Mouse (Mus musculus): ENCODE results near the gene Camk1d. TPM values are rescaled to one million over a fixed set of nuclear protein-coding genes. Genes with fewer than 3 reads are reported as not detected.

Gene Camk1d
- polyA plus RNA-seq, 1 experiment = 3.2 TPM

- H3K27ac ChIP-seq (ENCODE audit: insufficient read depth, low read length) = no peak overlapping the region
- peaks cover 6% of the 10 kb centered on the region for H3K9me3 ChIP-seq (replicated peaks; ENCODE audit: control insufficient read depth, insufficient read depth, low read length, poor library complexity, severe bottlenecking)
- H3K9ac ChIP-seq (ENCODE audit: low read depth, poor library complexity, severe bottlenecking) = no peak overlapping the region
- no peak for TF ChIP-seq CTCF (IDR thresholded peaks at IDR 0.05; ENCODE audit: low read depth, low read length)
- TF ChIP-seq EP300 (IDR thresholded peaks at IDR 0.05; ENCODE audit: insufficient read depth, low read depth, low read length) = no peak
- no peak for TF ChIP-seq POLR2A (IDR thresholded peaks at IDR 0.05; ENCODE audit: insufficient read depth, low read length)
- H3K27me3 ChIP-seq (ENCODE audit: control insufficient read depth, insufficient read depth, low read length, poor library complexity, severe bottlenecking) = no peaks in the 10 kb centered on the region
- H3K4me1 ChIP-seq (ENCODE audit: control insufficient read depth, insufficient read depth, low read length) = no peaks in the 10 kb centered on the region
- no peak overlapping the region for H3K4me3 ChIP-seq (ENCODE audit: low read depth, low read length)
- H3K36me3 ChIP-seq (ENCODE audit: control insufficient read depth, insufficient read depth, low read length, poor library complexity, severe bottlenecking) = no peaks in the 10 kb centered on the region
These were observed 17.7 kb upstream of the Camk1d start for GRCm38 (mm10) chr2:5732047-5732446.

GRCm38 (mm10) chr2:5730364-5730792, 16.1 kb upstream of the Camk1d start:
- H3K27ac ChIP-seq (ENCODE audit: insufficient read depth, low read length) = no peak overlapping the region
- H3K9ac ChIP-seq (ENCODE audit: low read depth, poor library complexity, severe bottlenecking) = no peak overlapping the region
- H3K4me3 ChIP-seq (ENCODE audit: low read depth, low read length) = no peak overlapping the region
- no peaks in the 10 kb centered on the region for H3K4me1 ChIP-seq (ENCODE audit: control insufficient read depth, insufficient read depth, low read length)
- peaks cover 6% of the 10 kb centered on the region for H3K9me3 ChIP-seq (replicated peaks; ENCODE audit: control insufficient read depth, insufficient read depth, low read length, poor library complexity, severe bottlenecking)
- no peaks in the 10 kb centered on the region for H3K36me3 ChIP-seq (ENCODE audit: control insufficient read depth, insufficient read depth, low read length, poor library complexity, severe bottlenecking)
- H3K27me3 ChIP-seq (ENCODE audit: control insufficient read depth, insufficient read depth, low read length, poor library complexity, severe bottlenecking) = no peaks in the 10 kb centered on the region
- no peak for TF ChIP-seq EP300 (IDR thresholded peaks at IDR 0.05; ENCODE audit: insufficient read depth, low read depth, low read length)
- TF ChIP-seq POLR2A (IDR thresholded peaks at IDR 0.05; ENCODE audit: insufficient read depth, low read length) = no peak
- TF ChIP-seq CTCF (IDR thresholded peaks at IDR 0.05; ENCODE audit: low read depth, low read length) = no peak

- Histone ChIP-seq H3K36me3 (ENCODE audit: control insufficient read depth, insufficient read depth, low read length, poor library complexity, severe bottlenecking) (no peaks in the 10 kb centered on the region), H3K27me3 (ENCODE audit: control insufficient read depth, insufficient read depth, low read length, poor library complexity, severe bottlenecking) (no peaks in the 10 kb centered on the region), H3K27ac (ENCODE audit: insufficient read depth, low read length) (no peak overlapping the region), H3K9me3 (replicated peaks; ENCODE audit: control insufficient read depth, insufficient read depth, low read length, poor library complexity, severe bottlenecking) (peaks cover 6% of the 10 kb centered on the region), H3K4me1 (ENCODE audit: control insufficient read depth, insufficient read depth, low read length) (peaks cover 2% of the 10 kb centered on the region), H3K4me3 (ENCODE audit: low read depth, low read length) (no peak overlapping the region), H3K9ac (ENCODE audit: low read depth, poor library complexity, severe bottlenecking) (no peak overlapping the region)
- TF ChIP-seq EP300 (IDR thresholded peaks at IDR 0.05; ENCODE audit: insufficient read depth, low read depth, low read length) = no peak
- no peak for TF ChIP-seq POLR2A (IDR thresholded peaks at IDR 0.05; ENCODE audit: insufficient read depth, low read length)
- TF ChIP-seq CTCF (IDR thresholded peaks at IDR 0.05; ENCODE audit: low read depth, low read length) = no peak
These were observed 15.6 kb upstream of the Camk1d start for GRCm38 (mm10) chr2:5729931-5730330.

- Histone ChIP-seq H3K27ac (ENCODE audit: insufficient read depth, low read length) (no peak overlapping the region), H3K27me3 (ENCODE audit: control insufficient read depth, insufficient read depth, low read length, poor library complexity, severe bottlenecking) (no peaks in the 10 kb centered on the region), H3K4me1 (ENCODE audit: control insufficient read depth, insufficient read depth, low read length) (peaks cover 2% of the 10 kb centered on the region), H3K9ac (ENCODE audit: low read depth, poor library complexity, severe bottlenecking) (no peak overlapping the region), H3K9me3 (replicated peaks; ENCODE audit: control insufficient read depth, insufficient read depth, low read length, poor library complexity, severe bottlenecking) (no peaks in the 10 kb centered on the region), H3K4me3 (ENCODE audit: low read depth, low read length) (no peak overlapping the region), H3K36me3 (ENCODE audit: control insufficient read depth, insufficient read depth, low read length, poor library complexity, severe bottlenecking) (no peaks in the 10 kb centered on the region)
- TF ChIP-seq POLR2A (IDR thresholded peaks at IDR 0.05; ENCODE audit: insufficient read depth, low read length) (no peak), EP300 (IDR thresholded peaks at IDR 0.05; ENCODE audit: insufficient read depth, low read depth, low read length) (no peak), CTCF (IDR thresholded peaks at IDR 0.05; ENCODE audit: low read depth, low read length) (no peak)
These were observed 10.8 kb upstream of the Camk1d start for GRCm38 (mm10) chr2:5725028-5725701.

- H3K9ac ChIP-seq (ENCODE audit: low read depth, poor library complexity, severe bottlenecking) = no peak overlapping the region
- no peak for TF ChIP-seq EP300 (IDR thresholded peaks at IDR 0.05; ENCODE audit: insufficient read depth, low read depth, low read length)
- no peak for TF ChIP-seq POLR2A (IDR thresholded peaks at IDR 0.05; ENCODE audit: insufficient read depth, low read length)
- TF ChIP-seq CTCF (IDR thresholded peaks at IDR 0.05; ENCODE audit: low read depth, low read length) = peak; percentile 38
These were observed 3.4 kb upstream of the Camk1d start for GRCm38 (mm10) chr2:5717675-5718074.

GRCm38 (mm10) chr2:5715544-5715943, 1.2 kb upstream of the Camk1d start:
- no peaks in the 10 kb centered on the region for H3K36me3 ChIP-seq (ENCODE audit: control insufficient read depth, insufficient read depth, low read length, poor library complexity, severe bottlenecking)
- peak overlapping the region; percentile 85 for H3K27ac ChIP-seq (ENCODE audit: insufficient read depth, low read length)
- TF ChIP-seq POLR2A (IDR thresholded peaks at IDR 0.05; ENCODE audit: insufficient read depth, low read length) (no peak), CTCF (IDR thresholded peaks at IDR 0.05; ENCODE audit: low read depth, low read length) (no peak), EP300 (IDR thresholded peaks at IDR 0.05; ENCODE audit: insufficient read depth, low read depth, low read length) (no peak)
- no peaks in the 10 kb centered on the region for H3K27me3 ChIP-seq (ENCODE audit: control insufficient read depth, insufficient read depth, low read length, poor library complexity, severe bottlenecking)
- H3K4me1 ChIP-seq (ENCODE audit: control insufficient read depth, insufficient read depth, low read length) = peaks cover 1% of the 10 kb centered on the region
- H3K9me3 ChIP-seq (replicated peaks; ENCODE audit: control insufficient read depth, insufficient read depth, low read length, poor library complexity, severe bottlenecking) = no peaks in the 10 kb centered on the region; the same call in 1 of the 2 replicates
- peak overlapping the region; percentile 81 for H3K4me3 ChIP-seq (ENCODE audit: low read depth, low read length)
- peak overlapping the region; percentile 73 for H3K9ac ChIP-seq (ENCODE audit: low read depth, poor library complexity, severe bottlenecking)

More at GRCm38 (mm10) chr2:5717675-5718074, 3.4 kb upstream of the Camk1d start:
- no peaks in the 10 kb centered on the region; the same call in 1 of the 2 replicates for H3K9me3 ChIP-seq (replicated peaks; ENCODE audit: control insufficient read depth, insufficient read depth, low read length, poor library complexity, severe bottlenecking)
- H3K4me1 ChIP-seq (ENCODE audit: control insufficient read depth, insufficient read depth, low read length) = peaks cover 1% of the 10 kb centered on the region
- H3K4me3 ChIP-seq (ENCODE audit: low read depth, low read length) = no peak overlapping the region
- no peaks in the 10 kb centered on the region for H3K36me3 ChIP-seq (ENCODE audit: control insufficient read depth, insufficient read depth, low read length, poor library complexity, severe bottlenecking)
- no peak overlapping the region for H3K27ac ChIP-seq (ENCODE audit: insufficient read depth, low read length)
- no peaks in the 10 kb centered on the region for H3K27me3 ChIP-seq (ENCODE audit: control insufficient read depth, insufficient read depth, low read length, poor library complexity, severe bottlenecking)

All from ES-Bruce4 (cell line).